Mouse (Mus musculus) bone marrow, adult 2 months (tissue): ENCODE data around the gene Hectd2. TPM values are rescaled to one million over a fixed set of nuclear protein-coding genes. Genes with fewer than 3 reads are reported as not detected.

Source experiments
- H3K27ac ChIP-seq: fragments of 200-500 bp; 2 replicates; pipeline ENCODE4 v1.5.1; 2012; ENCODE audit warnings: low read depth, mild to moderate bottlenecking, control low read depth, inconsistent platforms, low read length; ENCODE audit not compliant: control insufficient read depth, poor library complexity, insufficient read depth
- H3K4me1 ChIP-seq: fragments of 200-500 bp; 2 replicates; pipeline ENCODE4 v1.6.1; 2011; ENCODE audit warnings: low read length; ENCODE audit not compliant: control insufficient read depth, insufficient read depth
- H3K4me3 ChIP-seq: fragments of 200-500 bp; replicated peaks from 2 replicates; pipeline ENCODE3; 2011; ENCODE audit warnings: mild to moderate bottlenecking, low read depth, low read length, control low read depth; ENCODE audit not compliant: control insufficient read depth
- CTCF ChIP-seq: fragments of 200-500 bp; IDR thresholded peaks from 2 replicates; pipeline ENCODE4 v1.5.1; 2011; ENCODE audit warnings: low read length, control low read depth; ENCODE audit not compliant: control insufficient read depth, insufficient read depth
- POLR2A ChIP-seq: fragments of 200-500 bp; IDR thresholded peaks from 2 replicates; pipeline ENCODE4 v1.6.1; 2011; ENCODE audit warnings: low read depth, mild to moderate bottlenecking, control low read depth, low read length, borderline replicate concordance; ENCODE audit not compliant: control insufficient read depth
- WGBS: fragments of 180-500 bp; shearing (Covaris S2); methylation state at CpG from one replicate; pipeline ENCODE4 v1.1.7; 2018; 5-methylcytosine and 5-hydroxymethylcytosine counted together
- polyA plus RNA-seq: library from polyadenylated mRNA; stranded (reverse); fragments of >200 nt; gene quantifications from 2 replicates; pipeline ENCODE4 v1.2.4, GENCODE M21; 2011; ENCODE audit warnings: low replicate concordance; ENCODE audit not compliant: missing spikeins, insufficient read depth, insufficient read length

Hectd2 gene
- polyA plus RNA-seq, 1 experiment = 0.87 TPM

GRCm38 (mm10) chr19:36540776-36541175 lies 13.7 kb upstream of the Hectd2 start:
- TF ChIP-seq CTCF (no peak), POLR2A (no peak)
- WGBS = 80% methylated on average over 7 of the region's 7 CpGs
- Histone ChIP-seq H3K4me3 (no peak overlapping the region), H3K27ac (no peak overlapping the region), H3K4me1 (no peaks in the 10 kb centered on the region)

- no peak for TF ChIP-seq CTCF
- TF ChIP-seq POLR2A = no peak
- Histone ChIP-seq H3K4me3 (peak overlapping the region; percentile 68), H3K4me1 (no peaks in the 10 kb centered on the region), H3K27ac (no peak overlapping the region)
- 1% methylated on average over 20 of the region's 20 CpGs for WGBS
These were observed 836 bp upstream of the Hectd2 start for GRCm38 (mm10) chr19:36553561-36554045.

DNA sequence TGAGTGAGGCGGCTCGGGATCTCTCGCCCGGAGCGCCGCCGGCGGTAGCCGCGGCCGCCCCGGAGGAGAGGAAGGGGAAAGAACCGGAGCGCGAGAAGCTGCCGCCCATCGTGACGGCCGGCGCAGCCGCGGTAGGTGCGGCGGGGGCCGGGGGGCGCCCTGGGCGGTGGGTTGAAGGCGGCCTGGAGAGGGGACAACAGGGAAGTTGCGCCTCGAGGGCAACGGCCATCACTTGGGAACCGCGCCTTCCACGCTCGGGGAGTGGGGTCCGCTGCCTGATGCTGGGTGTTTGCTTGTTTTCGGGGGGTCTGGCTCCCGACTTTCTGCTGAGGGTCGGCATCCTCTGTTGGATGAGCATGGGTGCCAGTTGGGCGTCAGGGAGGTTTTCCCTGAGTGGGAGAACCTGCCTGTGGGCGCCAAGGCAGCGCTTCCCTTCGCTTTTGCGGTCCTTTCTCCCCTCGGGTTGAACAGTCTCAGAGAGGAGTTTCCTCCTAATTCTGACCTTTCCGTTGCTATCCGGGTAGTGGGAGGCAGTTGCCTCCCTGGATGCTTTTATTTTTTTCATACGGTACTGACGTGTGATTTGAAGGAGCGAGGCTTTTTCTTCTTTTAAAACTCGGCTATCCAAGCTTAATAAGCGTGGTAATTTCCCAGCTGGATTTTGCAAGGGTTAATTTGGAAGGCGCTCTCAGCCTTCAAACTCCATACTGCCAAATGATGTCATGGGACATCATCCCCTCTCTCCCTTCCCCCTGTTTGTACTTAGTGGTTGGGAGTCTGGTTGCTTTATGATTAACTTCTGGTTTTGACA lies 551 bp downstream of the Hectd2 start:
- Histone ChIP-seq H3K27ac (peak overlapping the region; percentile 7; the same call in 1 of the 2 replicates), H3K4me1 (no peaks in the 10 kb centered on the region), H3K4me3 (peak overlapping the region; percentile 62)
- WGBS = 2% methylated on average over 52 of the region's 53 CpGs
- TF ChIP-seq POLR2A (no peak), CTCF (no peak)

- WGBS = 24% methylated on average over 5 of the region's 5 CpGs
- no peak for TF ChIP-seq CTCF
- TF ChIP-seq POLR2A = no peak
- H3K4me3 ChIP-seq = no peak overlapping the region
- H3K4me1 ChIP-seq = no peaks in the 10 kb centered on the region
- H3K27ac ChIP-seq = no peak overlapping the region
These were observed 4.9 kb downstream of the Hectd2 start for GRCm38 (mm10) chr19:36559331-36559730.

DNA sequence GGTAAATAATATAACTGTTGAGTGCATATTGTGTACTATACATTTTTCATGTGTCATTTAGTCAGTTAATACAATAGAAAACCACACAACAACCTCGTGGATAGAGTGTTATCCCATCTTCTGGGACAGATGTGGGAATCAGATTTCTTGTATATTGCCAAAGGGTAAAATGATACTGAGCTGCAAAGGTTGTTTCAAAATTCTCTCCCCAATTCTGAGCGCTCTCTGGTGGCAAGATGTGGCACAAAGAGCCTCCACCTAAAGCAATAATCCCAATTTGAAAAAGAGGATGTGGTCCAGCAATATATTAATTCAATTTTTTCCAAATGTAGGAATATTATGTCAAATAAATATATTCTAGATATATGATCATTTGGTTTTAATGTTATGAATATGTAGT lies 5.7 kb downstream of the Hectd2 start:
- Histone ChIP-seq H3K4me1 (no peaks in the 10 kb centered on the region), H3K4me3 (no peak overlapping the region), H3K27ac (no peak overlapping the region)
- WGBS = 24% methylated on average over 2 of the region's 2 CpGs
- TF ChIP-seq POLR2A (no peak), CTCF (no peak)

DNA sequence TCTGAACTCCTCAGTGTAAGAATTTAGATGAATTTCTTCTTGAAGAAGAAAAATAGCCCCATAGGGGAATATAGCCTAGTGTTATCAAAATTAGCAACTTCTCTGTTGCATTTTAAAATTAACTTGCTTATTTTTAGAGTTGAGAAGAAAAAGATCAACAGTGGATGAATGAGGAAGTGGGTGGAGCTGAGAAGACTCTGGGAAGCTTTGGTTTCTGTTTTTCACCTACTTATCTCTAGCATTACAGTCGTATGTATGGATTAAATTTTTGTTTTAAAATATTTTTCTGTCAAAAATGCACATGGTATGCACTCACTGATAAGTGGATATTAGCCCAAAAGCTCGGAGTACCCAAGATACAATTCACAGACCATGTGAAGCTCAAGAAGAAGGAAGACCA lies 6.7 kb downstream of the Hectd2 start:
- no peaks in the 10 kb centered on the region for H3K4me1 ChIP-seq
- 15% methylated on average over 2 of the region's 2 CpGs for WGBS
- H3K27ac ChIP-seq = no peak overlapping the region

GRCm38 (mm10) chr19:36564396-36564795 lies 10.0 kb downstream of the Hectd2 start:
- H3K27ac ChIP-seq = no peak overlapping the region
- TF ChIP-seq POLR2A (no peak), CTCF (no peak)
- no peaks in the 10 kb centered on the region for H3K4me1 ChIP-seq
- H3K4me3 ChIP-seq = no peak overlapping the region
- WGBS = 76% methylated on average over 2 of the region's 2 CpGs

More for the DNA sequence above, 6.7 kb downstream of the Hectd2 start:
- TF ChIP-seq CTCF = no peak
- no peak for TF ChIP-seq POLR2A
- H3K4me3 ChIP-seq = no peak overlapping the region

DNA sequence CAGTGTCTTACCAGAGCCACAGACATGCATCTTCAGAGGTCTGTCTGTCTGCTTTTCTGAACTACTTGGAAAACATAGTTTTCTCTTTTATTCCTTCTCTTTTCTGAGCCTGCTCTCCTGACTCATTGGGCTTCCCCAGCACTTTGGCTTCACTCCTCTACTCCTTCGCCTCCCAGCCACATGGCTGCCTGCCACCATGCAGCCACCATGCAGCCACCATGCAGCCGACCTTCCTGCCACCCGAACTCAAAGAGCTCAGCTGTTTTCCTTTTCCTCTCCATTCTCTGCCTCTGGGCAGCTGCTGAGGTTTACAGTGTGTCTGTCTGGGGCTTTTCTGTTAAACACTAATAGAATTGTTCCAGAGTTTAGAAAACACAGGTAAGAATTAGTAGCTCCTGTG lies 19.5 kb downstream of the Hectd2 start:
- H3K4me1 ChIP-seq = no peaks in the 10 kb centered on the region
- no peak overlapping the region for H3K4me3 ChIP-seq
- WGBS = 28% methylated on average over 3 of the region's 3 CpGs
- no peak overlapping the region for H3K27ac ChIP-seq
- no peak for TF ChIP-seq POLR2A
- no peak for TF ChIP-seq CTCF

- Histone ChIP-seq H3K27ac (no peak overlapping the region), H3K4me1 (no peaks in the 10 kb centered on the region), H3K4me3 (no peak overlapping the region)
- 77% methylated on average over 6 of the region's 6 CpGs for WGBS
- TF ChIP-seq POLR2A (no peak), CTCF (no peak)
These were observed 20.7 kb downstream of the Hectd2 start for GRCm38 (mm10) chr19:36575159-36575558.
